Mouse (Mus musculus) left cerebral cortex, adult 11 months (tissue): ENCODE data around the gene Cwf19l2.
"Not testable (repeated sequence)": the region's sequence is repeated elsewhere in the genome, so short reads cannot be mapped to it uniquely, and the experiment has no call there.

ENCODE experiments used
- DNase-seq: peaks from one replicate; pipeline ENCODE4 v3.0.0; 2022; ENCODE audit warnings: low spot score

Gene Cwf19l2

DNA sequence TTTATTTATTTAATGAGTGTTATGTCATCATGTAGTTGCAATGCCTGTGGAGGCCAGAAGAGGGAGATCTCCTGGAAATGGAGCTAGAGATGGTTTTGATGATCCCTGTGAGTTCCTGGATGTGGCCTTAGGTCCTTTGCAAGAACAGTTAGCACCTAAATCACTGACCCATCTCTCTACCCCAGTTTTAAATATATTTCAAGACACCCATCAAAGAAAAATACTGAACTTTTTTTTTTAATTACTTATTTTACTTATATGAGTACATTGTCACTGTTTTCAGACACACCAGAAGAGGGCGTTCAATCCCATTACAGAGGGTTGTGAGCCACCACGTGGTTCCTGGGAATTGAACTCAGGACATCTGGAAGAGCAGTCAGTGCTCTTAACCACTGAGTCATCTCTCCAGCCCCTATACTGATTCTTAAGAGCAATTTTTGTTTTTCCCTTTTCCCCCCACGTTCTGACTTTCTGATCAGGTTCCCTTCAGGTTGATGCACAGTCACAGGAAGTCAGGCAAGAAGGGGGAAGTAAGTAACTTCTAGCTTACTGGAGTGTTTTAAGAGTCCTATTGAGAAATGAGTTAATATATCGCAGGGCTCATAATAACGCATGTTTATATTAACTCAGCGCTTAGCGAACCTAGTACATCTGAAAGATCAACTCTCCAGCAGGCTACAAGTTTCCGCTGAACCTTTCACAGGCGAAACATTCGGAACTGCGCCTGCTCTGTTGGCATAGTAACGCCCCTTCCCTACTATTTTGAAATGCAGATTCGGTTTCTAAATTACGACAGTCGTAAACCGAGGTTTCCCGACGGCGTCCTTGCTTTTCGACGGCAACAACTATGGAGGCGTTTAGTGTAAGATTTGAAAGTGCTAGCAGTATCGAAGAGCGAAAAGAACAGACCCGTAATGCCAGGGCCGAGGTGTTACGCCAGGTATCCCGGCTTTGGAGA, at the start of gene Cwf19l2:
Gene Cwf19l2, plus strand, starts transcription at position 342 of the 958 bp plus-strand sequence.
- DNase-seq = peak; percentile 86

DNA sequence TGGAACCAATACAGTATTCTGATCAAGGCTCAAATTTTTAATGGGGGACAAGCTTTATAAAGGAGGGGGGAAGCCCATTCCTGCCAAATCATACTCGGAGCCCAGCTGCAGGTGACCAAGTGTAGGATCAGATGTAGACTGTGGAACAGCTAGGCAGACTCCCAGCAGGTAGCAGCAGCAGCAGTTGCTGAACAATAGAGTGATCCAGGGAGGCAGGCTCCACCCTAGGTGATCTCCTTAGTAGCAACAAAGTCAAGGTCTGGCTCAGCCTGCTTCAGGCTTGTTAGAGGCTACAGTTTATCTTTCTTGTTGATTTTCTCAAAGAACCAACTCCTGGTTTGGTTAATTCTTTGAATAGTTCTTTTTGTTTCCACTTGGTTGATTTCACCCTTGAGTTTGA, 27.1 kb upstream of the Cwf19l2 start:
- not testable (repeated sequence) for DNase-seq

DNA sequence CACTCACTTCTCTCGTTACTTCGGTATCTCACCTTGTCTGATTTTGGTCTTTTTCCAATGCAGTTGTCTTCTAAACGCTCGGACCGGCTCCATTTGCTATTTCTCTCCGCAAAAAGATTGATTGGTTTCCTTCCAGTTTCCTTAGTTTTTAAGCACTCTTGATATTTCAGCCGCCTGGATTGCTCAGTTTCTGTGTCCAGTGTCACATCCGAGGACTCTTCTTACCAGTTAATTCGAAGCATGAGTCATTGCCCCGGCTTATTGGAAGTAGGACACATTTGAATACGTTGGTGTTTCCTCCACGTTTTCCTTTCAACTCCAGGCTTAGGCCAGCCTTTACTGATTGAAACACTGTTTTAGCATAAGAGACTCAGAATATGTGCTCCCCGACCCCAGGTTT, 980 bp downstream of the Cwf19l2 start:
- DNase-seq = peak; percentile 7

DNA sequence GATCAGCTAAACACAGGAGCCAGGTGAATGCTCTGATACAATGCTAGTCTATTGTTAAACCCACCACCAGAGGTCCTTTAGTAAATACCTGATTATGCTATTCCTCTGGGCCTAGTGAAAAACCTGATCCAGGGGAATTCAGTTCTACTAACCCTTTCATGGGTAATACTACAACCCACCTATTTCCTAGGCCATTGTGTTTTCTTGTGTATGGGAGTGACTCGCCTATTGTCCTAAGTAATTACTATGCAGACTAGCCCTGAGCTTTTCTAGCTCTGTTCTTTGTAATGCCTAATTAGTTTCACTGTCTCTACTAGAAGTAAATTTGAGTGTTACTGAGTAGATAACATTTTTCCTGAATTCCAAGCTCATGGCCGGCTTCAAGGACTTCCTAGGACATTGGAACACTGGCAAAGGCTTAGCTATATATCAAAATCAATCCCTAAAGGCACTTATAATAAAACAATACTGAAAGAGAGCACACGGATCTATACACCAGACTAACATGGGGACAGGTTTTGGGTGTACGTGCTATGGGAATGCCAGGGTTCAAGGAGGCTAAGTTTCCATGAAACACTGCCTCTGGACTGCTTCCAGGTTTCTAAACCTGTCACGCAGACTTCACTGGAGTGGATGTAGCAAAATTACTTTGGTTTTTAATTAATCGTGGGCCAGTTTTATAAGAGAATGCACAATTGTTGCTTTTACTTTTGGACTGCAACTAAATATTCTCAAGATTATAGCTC, 36.3 kb downstream of the Cwf19l2 start:
- not testable (repeated sequence) for DNase-seq

- DNase-seq = no peak
These were observed 68.5 kb downstream of the Cwf19l2 start for GRCm38 (mm10) chr9:3471897-3472296.

GRCm38 (mm10) chr9:3518645-3519044, 115.3 kb downstream of the Cwf19l2 start:
- no peak for DNase-seq

- no peak for DNase-seq
These were observed 115.8 kb downstream of the Cwf19l2 start for GRCm38 (mm10) chr9:3519178-3519577.

- DNase-seq = no peak
These were observed 117.6 kb downstream of the Cwf19l2 start for GRCm38 (mm10) chr9:3521031-3521430.
